Mouse (Mus musculus) hindbrain, postnatal 0 days (tissue): Measurements from ENCODE around the gene Clns1a. TPM values are rescaled to one million over a fixed set of nuclear protein-coding genes. Genes with fewer than 3 reads are reported as not detected.

ENCODE experiments used
- ATAC-seq: fragments of 200-750 bp; cut with Nextera tagmentation; 2 replicates; pipeline ENCODE4 v1.8.0; 2017; ENCODE audit warnings: mild to moderate bottlenecking, moderate TSS enrichment, moderate library complexity
- DNase-seq: peaks from one replicate; pipeline ENCODE4 v3.0.0-alpha.2; 2015; ENCODE audit warnings: low spot score
- H3K27ac ChIP-seq: fragments of 300-500 bp; sonication (generic); 2 replicates; pipeline ENCODE4 v1.5.1; 2014; ENCODE audit warnings: mild to moderate bottlenecking
- H3K27me3 ChIP-seq: fragments of 300-500 bp; sonication (generic); 2 replicates; pipeline ENCODE4 v1.6.1; 2014; ENCODE audit warnings: low read length, mixed read lengths; ENCODE audit not compliant: insufficient read depth
- H3K36me3 ChIP-seq: fragments of 300-500 bp; sonication (generic); 2 replicates; pipeline ENCODE4 v1.6.1; 2014; ENCODE audit warnings: low read length, mixed read lengths; ENCODE audit not compliant: insufficient read depth
- H3K4me1 ChIP-seq: fragments of 300-500 bp; sonication (generic); 2 replicates; pipeline ENCODE4 v1.6.1; 2014; ENCODE audit warnings: antibody characterized with exemption, low read length, mixed read lengths; ENCODE audit not compliant: insufficient read depth
- H3K4me2 ChIP-seq: fragments of 300-500 bp; sonication (generic); 2 replicates; pipeline ENCODE4 v1.6.1; 2014; ENCODE audit warnings: low read depth, mild to moderate bottlenecking, low read length, moderate library complexity, mixed read lengths
- H3K4me3 ChIP-seq: fragments of 300-500 bp; sonication (generic); 2 replicates; pipeline ENCODE4 v1.5.1; 2014; ENCODE audit warnings: low read length
- H3K9ac ChIP-seq: fragments of 300-500 bp; sonication (generic); replicated peaks from 2 replicates; pipeline ENCODE4 v1.6.1; 2014; ENCODE audit warnings: mild to moderate bottlenecking, low read length, moderate library complexity, mixed read lengths
- H3K9me3 ChIP-seq: fragments of 300-500 bp; sonication (generic); 2 replicates; pipeline ENCODE4 v1.6.1; 2016; ENCODE audit warnings: low read length, mixed read lengths
- CTCF ChIP-seq: IDR thresholded peaks from 2 replicates; pipeline ENCODE4 v1.5.1; 2016; ENCODE audit warnings: antibody characterized with exemption, control low read depth, low read depth
- WGBS: fragments of 180-500 bp; shearing (Covaris S2); extraction: QIAGEN DNeasy Blood & Tissue Kit; methylation state at CpG from one replicate; pipeline ENCODE4 v1.1.7; 2014; 5-methylcytosine and 5-hydroxymethylcytosine counted together
- polyA plus RNA-seq: library from polyadenylated mRNA; unstranded; fragments of >200 nt; fragmentation: Nextera tagmentation; extraction: Ambion mirVana; gene quantifications from 2 replicates; pipeline ENCODE4 v1.2.1, GENCODE M21; 2015
- total RNA-seq: library from RNA; depleted of rRNA; stranded (reverse); fragments of >200 nt; gene quantifications from 2 replicates; pipeline ENCODE4 v1.2.3, GENCODE M21; 2014; rRNA removed

Gene Clns1a
- total RNA-seq (99.6 and 102 TPM in 2 replicates), polyA plus RNA-seq (172 and 175 TPM in 2 replicates)

DNA sequence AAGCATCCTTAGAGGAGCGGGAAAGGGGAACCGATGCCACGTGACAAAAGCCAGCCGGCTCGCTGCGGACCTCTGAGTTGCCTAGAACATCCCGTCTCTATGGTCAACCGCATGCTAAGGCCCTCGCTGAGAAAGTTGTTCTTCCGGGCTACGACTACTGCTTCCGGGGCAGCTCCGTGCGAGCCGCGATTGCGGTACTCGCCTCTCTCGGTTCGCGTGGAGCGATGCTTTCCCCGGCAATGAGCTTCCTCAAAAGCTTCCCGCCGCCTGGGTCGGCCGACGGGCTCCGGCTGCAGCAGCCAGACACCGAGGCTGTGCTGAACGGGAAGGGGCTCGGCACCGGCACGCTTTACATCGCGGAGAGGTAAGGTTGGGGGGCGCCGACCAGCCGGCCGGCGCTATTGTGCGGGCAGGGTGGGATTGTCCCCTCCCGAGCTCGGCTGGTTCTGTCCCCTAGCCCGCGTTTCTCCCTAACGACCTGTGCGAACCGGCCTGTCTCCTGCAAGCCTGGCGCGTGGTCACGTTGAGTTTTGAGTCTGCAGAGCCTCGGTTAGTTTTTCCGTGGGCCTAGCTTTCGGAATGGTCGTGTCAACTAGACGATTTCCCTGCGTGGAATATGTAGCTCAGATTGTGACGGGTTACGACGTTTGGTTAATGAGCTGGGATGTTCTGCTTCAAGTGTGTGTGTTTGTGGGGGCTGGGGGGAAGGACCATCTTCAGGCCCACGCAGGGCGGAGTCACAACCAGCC, at the start of gene Clns1a:
Gene Clns1a, plus strand, starts transcription at position 129 of the 749 bp plus-strand sequence.
- 1% methylated on average over 63 of the region's 63 CpGs for WGBS
- H3K9ac ChIP-seq, result peak within 1 kb of the TSS; percentile 96
- peak; percentile 99 for ATAC-seq
- H3K4me2 ChIP-seq, result peak within 1 kb of the TSS; percentile 80
- H3K36me3 ChIP-seq, result no peaks in the 10 kb centered on the region
- DNase-seq, result peak; percentile 97
- H3K27ac ChIP-seq, result peak within 1 kb of the TSS; percentile 88
- TF ChIP-seq CTCF, result no peak
- no peaks in the 10 kb centered on the region for H3K9me3 ChIP-seq
- H3K4me3 ChIP-seq, result peak within 1 kb of the TSS; percentile 98
- no peaks in the 10 kb centered on the region for H3K27me3 ChIP-seq
- H3K4me1 ChIP-seq, result peaks cover 3% of the 10 kb centered on the region

DNA sequence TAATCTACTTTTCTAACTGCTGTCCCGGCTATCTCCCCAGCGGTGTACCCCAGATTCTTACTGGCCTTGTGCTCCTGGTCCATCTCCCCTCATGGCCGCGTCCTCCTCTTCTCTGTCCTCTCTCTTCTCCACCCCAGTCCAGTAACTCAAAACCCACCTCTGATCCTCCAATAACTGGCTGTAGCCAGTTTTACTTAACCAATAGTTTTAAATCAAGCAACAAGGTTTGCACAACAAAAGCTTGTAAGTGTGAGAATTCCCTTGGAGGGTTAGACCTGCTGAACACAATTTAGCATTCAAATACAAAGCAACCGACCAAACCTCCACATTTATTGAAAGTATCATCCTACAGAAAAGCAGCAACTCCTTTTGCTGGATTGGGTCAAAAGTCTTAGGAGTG, 48.8 kb upstream of the Clns1a start:
- Histone ChIP-seq H3K9me3 (no peaks in the 10 kb centered on the region), H3K27ac (no peak overlapping the region), H3K9ac (no peak overlapping the region), H3K27me3 (no peaks in the 10 kb centered on the region), H3K36me3 (no peaks in the 10 kb centered on the region; the same call in 1 of the 2 replicates), H3K4me2 (no peak overlapping the region), H3K4me1 (no peaks in the 10 kb centered on the region), H3K4me3 (no peak overlapping the region)
- 89% methylated on average over 5 of the region's 5 CpGs for WGBS
- no peak for TF ChIP-seq CTCF
- ATAC-seq, result no peak
- DNase-seq, result no peak

DNA sequence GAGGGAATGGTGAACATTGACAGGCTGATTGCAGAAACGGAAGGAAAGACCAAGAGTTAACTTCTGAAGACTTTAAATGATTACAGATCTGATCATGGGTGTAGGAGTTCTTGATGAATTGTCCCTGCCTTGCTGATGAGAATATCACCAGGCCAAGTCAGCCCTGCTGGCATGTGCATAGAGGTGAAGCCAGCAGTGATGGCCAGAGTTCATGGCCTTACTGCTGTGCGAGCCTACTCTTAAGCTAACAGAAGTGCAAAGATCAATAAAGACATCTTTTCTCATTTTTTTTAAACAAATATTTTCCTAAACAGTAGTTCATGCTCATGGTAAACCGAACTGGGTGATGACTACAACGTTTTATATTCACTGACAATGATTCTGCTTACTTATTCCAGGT, 45.7 kb upstream of the Clns1a start:
- H3K9me3 ChIP-seq, result no peaks in the 10 kb centered on the region
- H3K27ac ChIP-seq, result no peak overlapping the region
- no peaks in the 10 kb centered on the region for H3K27me3 ChIP-seq
- WGBS, result 91% methylated on average over 4 of the region's 4 CpGs
- DNase-seq, result no peak
- no peak overlapping the region for H3K4me3 ChIP-seq
- H3K4me1 ChIP-seq, result no peaks in the 10 kb centered on the region
- no peak for TF ChIP-seq CTCF
- H3K36me3 ChIP-seq, result peaks cover 5% of the 10 kb centered on the region; the same call in 1 of the 2 replicates
- no peak for ATAC-seq
- H3K9ac ChIP-seq, result no peak overlapping the region
- H3K4me2 ChIP-seq, result no peak overlapping the region

DNA sequence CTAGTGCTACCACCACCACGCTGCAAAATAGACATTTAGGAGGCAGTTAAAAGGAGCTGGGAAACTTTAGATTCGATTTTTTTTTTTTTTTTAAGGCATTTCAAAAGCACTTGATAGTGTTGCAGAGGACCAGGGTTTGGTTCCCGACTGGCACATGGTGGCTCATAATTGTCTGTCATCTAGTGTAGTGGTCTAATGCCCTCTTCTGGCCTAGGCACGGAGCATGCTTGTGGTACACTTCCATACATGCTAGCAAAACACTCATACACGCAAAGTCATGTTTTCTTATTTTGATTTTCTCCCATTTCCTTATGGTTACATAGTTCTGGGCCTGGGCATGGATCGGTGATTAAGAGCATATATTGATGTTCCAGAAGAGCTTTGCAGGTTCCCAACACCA, 40.3 kb upstream of the Clns1a start:
- TF ChIP-seq CTCF, result peak; percentile 39
- no peak overlapping the region for H3K4me3 ChIP-seq
- no peak overlapping the region for H3K9ac ChIP-seq
- 91% methylated on average over 6 of the region's 6 CpGs for WGBS
- H3K36me3 ChIP-seq, result peaks cover 9% of the 10 kb centered on the region
- DNase-seq (no peak), ATAC-seq (no peak)
- no peaks in the 10 kb centered on the region for H3K9me3 ChIP-seq
- no peak overlapping the region for H3K4me2 ChIP-seq
- no peak overlapping the region for H3K27ac ChIP-seq
- H3K4me1 ChIP-seq, result no peaks in the 10 kb centered on the region
- no peaks in the 10 kb centered on the region for H3K27me3 ChIP-seq

DNA sequence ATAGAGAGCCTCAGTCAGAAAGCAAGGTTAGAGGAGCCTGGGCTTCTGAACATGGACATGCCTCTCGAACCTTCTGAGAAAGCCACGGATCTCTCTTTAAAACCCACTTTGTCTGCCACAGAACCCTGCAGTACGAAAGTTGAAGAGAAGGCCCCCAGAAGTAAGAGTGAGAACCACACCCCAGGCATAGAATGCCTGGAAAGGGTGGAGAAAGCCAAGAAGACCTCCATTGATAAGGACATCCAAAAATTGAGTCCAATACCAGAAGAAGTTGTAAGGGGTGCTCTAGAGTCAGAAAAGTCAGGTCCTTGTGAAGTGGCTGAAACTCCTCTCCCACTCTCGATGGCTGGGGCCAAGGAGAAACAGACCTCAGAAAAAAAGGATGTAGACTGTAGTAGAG, 34.8 kb upstream of the Clns1a start:
- H3K27me3 ChIP-seq, result no peaks in the 10 kb centered on the region
- no peaks in the 10 kb centered on the region for H3K9me3 ChIP-seq
- no peaks in the 10 kb centered on the region for H3K4me1 ChIP-seq
- TF ChIP-seq CTCF, result no peak
- H3K27ac ChIP-seq, result no peak overlapping the region
- 94% methylated on average over 4 of the region's 4 CpGs for WGBS
- no peak overlapping the region for H3K9ac ChIP-seq
- H3K4me2 ChIP-seq, result no peak overlapping the region
- H3K4me3 ChIP-seq, result no peak overlapping the region
- H3K36me3 ChIP-seq, result peaks cover 30% of the 10 kb centered on the region
- ATAC-seq (no peak), DNase-seq (no peak)

DNA sequence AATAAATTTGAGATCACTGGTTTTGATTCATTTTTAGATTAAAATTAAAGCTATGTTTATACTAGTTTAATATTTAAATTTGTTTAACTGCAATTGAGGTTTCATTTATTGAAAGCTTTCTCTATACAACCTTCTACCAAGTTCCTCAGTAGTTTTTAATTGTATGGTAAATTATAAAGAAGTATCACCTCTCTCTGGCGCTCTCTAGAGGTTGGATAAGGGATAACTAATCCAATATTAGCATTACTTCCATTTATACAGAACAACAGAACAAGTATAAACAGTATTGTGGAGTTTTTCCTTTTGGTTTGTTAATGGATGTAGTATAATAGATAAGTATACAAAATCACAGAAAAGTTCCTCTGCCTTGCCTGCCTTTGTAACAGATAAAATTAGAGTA, 17.2 kb upstream of the Clns1a start:
- Histone ChIP-seq H3K4me1 (no peaks in the 10 kb centered on the region), H3K4me2 (no peak overlapping the region), H3K36me3 (peaks cover 28% of the 10 kb centered on the region), H3K4me3 (no peak overlapping the region), H3K27ac (no peak overlapping the region), H3K9ac (no peak overlapping the region), H3K27me3 (no peaks in the 10 kb centered on the region), H3K9me3 (no peaks in the 10 kb centered on the region)
- 7% methylated on average over 1 of the region's 1 CpGs for WGBS
- TF ChIP-seq CTCF, result peak; percentile 58
- DNase-seq (peak; percentile 71), ATAC-seq (no peak)

DNA sequence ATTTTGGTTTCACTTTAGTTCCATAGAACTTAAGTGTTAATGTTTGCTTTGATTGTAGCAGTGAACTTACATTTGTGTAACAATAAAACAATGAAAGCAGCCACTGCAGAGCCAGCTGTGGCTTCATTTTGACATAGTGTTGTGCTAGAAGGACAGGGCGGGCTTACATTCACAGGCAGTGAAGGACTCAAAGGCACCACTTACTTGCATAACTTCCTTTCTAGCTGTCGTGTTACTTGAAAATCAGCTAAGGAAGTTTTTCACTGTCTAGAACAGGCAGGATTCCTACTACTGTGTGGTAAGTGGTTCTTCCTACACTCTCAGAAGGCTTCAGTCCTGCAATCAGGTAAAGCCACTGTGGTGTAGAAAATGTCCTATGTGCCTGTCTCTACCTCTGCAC, 8.6 kb upstream of the Clns1a start:
- H3K36me3 ChIP-seq, result peaks cover 16% of the 10 kb centered on the region
- no peaks in the 10 kb centered on the region for H3K4me1 ChIP-seq
- TF ChIP-seq CTCF, result no peak
- 86% methylated on average over 2 of the region's 2 CpGs for WGBS
- DNase-seq (no peak), ATAC-seq (no peak)
- H3K27ac ChIP-seq, result no peak overlapping the region
- no peak overlapping the region for H3K4me2 ChIP-seq
- no peak overlapping the region for H3K4me3 ChIP-seq
- H3K27me3 ChIP-seq, result no peaks in the 10 kb centered on the region
- no peak overlapping the region for H3K9ac ChIP-seq
- H3K9me3 ChIP-seq, result no peaks in the 10 kb centered on the region
